Mouse (Mus musculus) ES-Bruce4 (cell line): ENCODE measurements around the gene Psme2b.
"Not testable (repeated sequence)": the region's sequence is repeated elsewhere in the genome, so short reads cannot be mapped to it uniquely, and the experiment has no call there.

ENCODE experiments used
- CTCF ChIP-seq: IDR thresholded peaks from one replicate; pipeline ENCODE4 v1.8.1; 2011; ENCODE audit warnings: low read depth, low read length
- POLR2A ChIP-seq: IDR thresholded peaks from one replicate; pipeline ENCODE4 v1.8.1; 2011; ENCODE audit warnings: low read length; ENCODE audit not compliant: insufficient read depth

GRCm38 (mm10) chr11:48923818-48924217 lies 22.2 kb downstream of the Psme2b start:
- not testable (repeated sequence) for TF ChIP-seq CTCF, POLR2A
